Mouse (Mus musculus): Measurements from ENCODE around the gene Smcp. TPM values are rescaled to one million over a fixed set of nuclear protein-coding genes. Genes with fewer than 3 reads are reported as not detected.

Smcp gene
- polyA plus RNA-seq, 1 experiment from 2014 or later = not detected

GRCm38 (mm10) chr3:92598429-92598828 lies 9.6 kb upstream of the Smcp start:
- ATAC-seq (replicated peaks; ENCODE audit: insufficient number of reproducible peaks, low FRiP score, low TSS enrichment) = no peak
- H3K4me2 ChIP-seq = no peak overlapping the region
- WGBS (ENCODE audit: insufficient replicate concordance) = 81% methylated on average over 2 of the region's 2 CpGs

GRCm38 (mm10) chr3:92587190-92587589 lies 1.6 kb downstream of the Smcp start:
- H3K36me3 ChIP-seq (ENCODE audit: control insufficient read depth, insufficient read depth, low read length) = no peaks in the 10 kb centered on the region
- WGBS (ENCODE audit: insufficient replicate concordance) = 74% methylated on average over 3 of the region's 3 CpGs
- no peak overlapping the region for H3K9ac ChIP-seq (ENCODE audit: low read depth, low read length)
- no peak overlapping the region for H3K27ac ChIP-seq (ENCODE audit: low read depth, low read length)
- no peaks in the 10 kb centered on the region for H3K9me3 ChIP-seq (replicated peaks; ENCODE audit: control insufficient read depth, low read length)
- ATAC-seq (replicated peaks; ENCODE audit: insufficient number of reproducible peaks, low FRiP score, low TSS enrichment) = no peak
- no peak overlapping the region for H3K4me2 ChIP-seq
- no peaks in the 10 kb centered on the region for H3K4me1 ChIP-seq (ENCODE audit: control insufficient read depth, insufficient read depth, low read length)
- no peak overlapping the region for H3K4me3 ChIP-seq (ENCODE audit: low read depth, low read length)
- H3K27me3 ChIP-seq (ENCODE audit: control insufficient read depth, insufficient read depth, low read length) = no peaks in the 10 kb centered on the region

More at GRCm38 (mm10) chr3:92598429-92598828, 9.6 kb upstream of the Smcp start:
- Histone ChIP-seq H3K4me3 (ENCODE audit: low read depth, low read length) (no peak overlapping the region), H3K4me1 (ENCODE audit: control insufficient read depth, insufficient read depth, low read length) (no peaks in the 10 kb centered on the region), H3K9ac (ENCODE audit: low read depth, low read length) (no peak overlapping the region), H3K36me3 (ENCODE audit: control insufficient read depth, insufficient read depth, low read length) (no peaks in the 10 kb centered on the region), H3K9me3 (replicated peaks; ENCODE audit: control insufficient read depth, low read length) (no peaks in the 10 kb centered on the region), H3K27ac (ENCODE audit: low read depth, low read length) (no peak overlapping the region), H3K27me3 (ENCODE audit: control insufficient read depth, insufficient read depth, low read length) (no peaks in the 10 kb centered on the region)

DNA sequence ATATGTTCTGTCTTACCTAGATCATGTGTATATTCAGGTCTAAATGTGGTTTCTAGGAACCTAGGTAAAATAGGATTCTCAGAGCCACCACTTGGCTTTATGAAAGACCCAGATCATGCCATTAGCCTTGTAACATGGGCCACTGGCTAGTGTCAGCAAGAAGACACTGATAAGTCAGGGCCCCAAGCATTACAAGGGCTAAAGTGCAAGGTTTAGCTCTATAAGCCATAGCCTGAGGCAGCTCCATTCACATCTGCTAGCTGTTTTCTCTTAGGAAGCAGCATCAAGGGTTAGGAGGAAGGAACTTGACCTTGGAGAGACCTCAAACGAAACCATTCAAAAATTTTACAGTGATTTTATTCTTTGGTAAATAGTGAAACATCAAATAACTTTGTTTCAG lies 3.7 kb downstream of the Smcp start:
- Histone ChIP-seq H3K27me3 (ENCODE audit: control insufficient read depth, insufficient read depth, low read length) (no peaks in the 10 kb centered on the region), H3K4me3 (ENCODE audit: low read depth, low read length) (no peak overlapping the region), H3K9ac (ENCODE audit: low read depth, low read length) (no peak overlapping the region), H3K4me2 (no peak overlapping the region), H3K36me3 (ENCODE audit: control insufficient read depth, insufficient read depth, low read length) (no peaks in the 10 kb centered on the region), H3K4me1 (ENCODE audit: control insufficient read depth, insufficient read depth, low read length) (no peaks in the 10 kb centered on the region), H3K27ac (ENCODE audit: low read depth, low read length) (no peak overlapping the region), H3K9me3 (replicated peaks; ENCODE audit: control insufficient read depth, low read length) (no peaks in the 10 kb centered on the region)
- 52% methylated on average over 1 of the region's 1 CpGs for WGBS (ENCODE audit: insufficient replicate concordance)
- ATAC-seq (replicated peaks; ENCODE audit: insufficient number of reproducible peaks, low FRiP score, low TSS enrichment) = no peak

DNA sequence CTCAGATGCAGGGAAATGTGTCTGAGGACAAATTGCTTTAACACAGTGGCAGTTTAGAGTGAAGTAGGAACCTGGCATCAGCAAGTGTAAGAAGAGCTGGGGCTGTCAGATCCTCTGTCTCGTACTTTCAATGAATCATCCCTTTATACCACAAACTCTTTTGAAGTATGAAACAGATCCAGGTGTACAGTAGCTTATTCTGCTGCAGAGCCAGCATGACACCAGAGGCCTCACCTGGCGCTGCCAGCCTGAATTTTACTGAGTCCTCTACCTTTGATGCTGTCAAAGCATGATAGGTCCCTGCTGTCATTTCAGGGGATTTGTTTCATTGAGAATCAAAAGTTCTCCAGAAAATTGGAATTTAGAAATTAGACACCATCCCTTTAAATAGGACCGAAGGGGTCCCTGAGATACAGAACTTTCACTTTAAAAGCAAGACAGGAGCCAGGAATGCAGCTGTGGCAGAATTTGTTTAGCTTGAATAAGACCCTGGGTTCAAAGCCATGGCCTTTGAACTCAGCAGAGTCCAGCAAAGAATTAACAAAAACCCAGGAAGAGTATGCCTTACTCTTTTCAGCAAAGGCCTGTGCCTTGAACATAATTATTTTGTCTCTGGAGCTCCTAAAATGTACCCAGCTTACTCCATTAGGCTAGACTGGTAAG lies 5.5 kb downstream of the Smcp start:
- no peak for ATAC-seq (replicated peaks; ENCODE audit: insufficient number of reproducible peaks, low FRiP score, low TSS enrichment)
- H3K9ac ChIP-seq (ENCODE audit: low read depth, low read length) = no peak overlapping the region
- 62% methylated on average over 3 of the region's 3 CpGs for WGBS (ENCODE audit: insufficient replicate concordance)
- H3K36me3 ChIP-seq (ENCODE audit: control insufficient read depth, insufficient read depth, low read length) = no peaks in the 10 kb centered on the region
- H3K4me1 ChIP-seq (ENCODE audit: control insufficient read depth, insufficient read depth, low read length) = no peaks in the 10 kb centered on the region
- no peak overlapping the region for H3K27ac ChIP-seq (ENCODE audit: low read depth, low read length)
- no peak overlapping the region for H3K4me3 ChIP-seq (ENCODE audit: low read depth, low read length)
- no peaks in the 10 kb centered on the region for H3K27me3 ChIP-seq (ENCODE audit: control insufficient read depth, insufficient read depth, low read length)
- H3K4me2 ChIP-seq = no peak overlapping the region
- no peaks in the 10 kb centered on the region for H3K9me3 ChIP-seq (replicated peaks; ENCODE audit: control insufficient read depth, low read length)

- no peak for ATAC-seq (replicated peaks; ENCODE audit: insufficient number of reproducible peaks, low FRiP score, low TSS enrichment)
- H3K4me2 ChIP-seq = no peak overlapping the region
- H3K9ac ChIP-seq (ENCODE audit: low read depth, low read length) = no peak overlapping the region
- H3K27me3 ChIP-seq (ENCODE audit: control insufficient read depth, insufficient read depth, low read length) = no peaks in the 10 kb centered on the region
- H3K9me3 ChIP-seq (replicated peaks; ENCODE audit: control insufficient read depth, low read length) = no peaks in the 10 kb centered on the region
- no peak overlapping the region for H3K27ac ChIP-seq (ENCODE audit: low read depth, low read length)
- H3K4me1 ChIP-seq (ENCODE audit: control insufficient read depth, insufficient read depth, low read length) = no peaks in the 10 kb centered on the region
- H3K36me3 ChIP-seq (ENCODE audit: control insufficient read depth, insufficient read depth, low read length) = no peaks in the 10 kb centered on the region
- H3K4me3 ChIP-seq (ENCODE audit: low read depth, low read length) = no peak overlapping the region
- WGBS (ENCODE audit: insufficient replicate concordance) = 75% methylated on average over 1 of the region's 1 CpGs
These were observed 9.3 kb downstream of the Smcp start for GRCm38 (mm10) chr3:92579508-92579907.

DNA sequence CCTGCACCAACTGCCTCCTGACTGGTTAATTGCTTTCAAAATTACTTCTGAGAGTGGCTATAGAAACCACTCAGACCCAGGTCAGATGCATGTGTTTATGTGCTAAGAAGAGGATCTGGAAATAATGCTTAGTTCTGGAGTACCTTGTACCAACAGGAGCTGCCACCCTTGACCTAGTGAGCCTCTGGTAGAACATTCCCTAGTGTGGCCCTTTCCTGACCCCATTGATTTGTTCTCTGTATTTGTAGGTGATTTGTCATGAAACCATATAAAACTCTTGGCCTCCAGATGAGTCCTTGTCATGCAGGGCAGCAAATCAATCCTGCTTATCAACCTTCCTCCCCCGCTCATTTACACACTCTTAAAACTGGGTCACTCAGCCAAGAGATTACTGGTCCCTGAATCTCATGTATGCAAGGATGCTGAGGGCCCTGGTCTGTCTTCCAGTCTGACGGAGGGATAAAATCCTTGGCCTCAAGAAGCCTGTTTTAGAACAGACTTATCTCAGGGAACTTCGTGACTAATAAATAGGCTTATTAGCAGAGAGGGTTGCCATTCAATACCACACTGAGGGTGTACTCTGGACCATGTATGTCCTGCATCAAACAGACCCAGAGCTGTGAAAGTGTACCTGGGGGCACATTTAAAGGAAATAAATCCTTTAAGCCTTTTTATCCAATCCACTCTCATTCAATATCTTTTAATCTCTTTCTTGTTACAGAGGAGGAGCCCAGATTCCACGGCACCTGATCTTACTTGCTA lies 10.0 kb downstream of the Smcp start:
- no peak overlapping the region for H3K4me2 ChIP-seq
- no peaks in the 10 kb centered on the region for H3K27me3 ChIP-seq (ENCODE audit: control insufficient read depth, insufficient read depth, low read length)
- no peaks in the 10 kb centered on the region for H3K36me3 ChIP-seq (ENCODE audit: control insufficient read depth, insufficient read depth, low read length)
- no peaks in the 10 kb centered on the region for H3K9me3 ChIP-seq (replicated peaks; ENCODE audit: control insufficient read depth, low read length)
- no peaks in the 10 kb centered on the region for H3K4me1 ChIP-seq (ENCODE audit: control insufficient read depth, insufficient read depth, low read length)
- 62% methylated on average over 4 of the region's 4 CpGs for WGBS (ENCODE audit: insufficient replicate concordance)
- no peak overlapping the region for H3K4me3 ChIP-seq (ENCODE audit: low read depth, low read length)
- H3K9ac ChIP-seq (ENCODE audit: low read depth, low read length) = no peak overlapping the region
- ATAC-seq (replicated peaks; ENCODE audit: insufficient number of reproducible peaks, low FRiP score, low TSS enrichment) = no peak
- H3K27ac ChIP-seq (ENCODE audit: low read depth, low read length) = no peak overlapping the region

DNA sequence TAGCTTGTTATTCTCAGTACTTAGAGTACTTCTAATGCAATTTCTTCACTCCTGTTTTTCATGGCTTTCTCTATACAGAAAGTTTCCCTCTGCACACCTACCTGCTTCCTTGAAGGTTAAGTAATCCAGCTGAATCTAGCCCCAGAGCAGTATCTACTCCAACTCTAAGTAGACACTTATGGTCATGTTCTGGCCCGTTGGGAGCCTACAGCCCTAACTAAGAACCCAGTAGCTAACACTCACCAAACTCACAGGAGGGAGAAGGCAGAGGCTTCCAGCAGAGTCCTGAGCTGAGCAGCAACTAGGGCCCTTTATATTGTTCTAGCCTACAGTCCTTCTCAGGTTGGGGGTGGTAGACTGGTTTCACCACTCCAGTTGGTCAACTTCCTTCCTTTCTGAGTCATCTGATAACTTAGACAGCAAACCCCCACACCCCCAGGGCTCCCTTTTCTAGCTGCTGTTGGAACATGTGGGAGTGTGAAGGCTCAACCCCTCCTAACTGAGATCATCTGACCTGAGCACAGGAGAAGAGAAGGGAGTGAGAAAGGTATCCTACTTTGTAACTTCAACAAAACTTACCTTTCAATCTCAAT lies 15.3 kb downstream of the Smcp start, which contains the start of gene Ivl:
TSS of gene Ivl (minus strand) at position 287 of the 593 bp plus-strand sequence.
- ATAC-seq (replicated peaks; ENCODE audit: insufficient number of reproducible peaks, low FRiP score, low TSS enrichment) = no peak
- H3K4me3 ChIP-seq (ENCODE audit: low read depth, low read length) = no peak within 1 kb of the TSS
- no peak within 1 kb of the TSS for H3K27ac ChIP-seq (ENCODE audit: low read depth, low read length)
- no peaks in the 10 kb centered on the region for H3K36me3 ChIP-seq (ENCODE audit: control insufficient read depth, insufficient read depth, low read length)
- H3K4me2 ChIP-seq = no peak within 1 kb of the TSS
- H3K9ac ChIP-seq (ENCODE audit: low read depth, low read length) = no peak within 1 kb of the TSS
- no peaks in the 10 kb centered on the region for H3K4me1 ChIP-seq (ENCODE audit: control insufficient read depth, insufficient read depth, low read length)
- no peaks in the 10 kb centered on the region for H3K27me3 ChIP-seq (ENCODE audit: control insufficient read depth, insufficient read depth, low read length)
- no peaks in the 10 kb centered on the region for H3K9me3 ChIP-seq (replicated peaks; ENCODE audit: control insufficient read depth, low read length)
- 55% methylated on average over 1 of the region's 1 CpGs for WGBS (ENCODE audit: insufficient replicate concordance)

DNA sequence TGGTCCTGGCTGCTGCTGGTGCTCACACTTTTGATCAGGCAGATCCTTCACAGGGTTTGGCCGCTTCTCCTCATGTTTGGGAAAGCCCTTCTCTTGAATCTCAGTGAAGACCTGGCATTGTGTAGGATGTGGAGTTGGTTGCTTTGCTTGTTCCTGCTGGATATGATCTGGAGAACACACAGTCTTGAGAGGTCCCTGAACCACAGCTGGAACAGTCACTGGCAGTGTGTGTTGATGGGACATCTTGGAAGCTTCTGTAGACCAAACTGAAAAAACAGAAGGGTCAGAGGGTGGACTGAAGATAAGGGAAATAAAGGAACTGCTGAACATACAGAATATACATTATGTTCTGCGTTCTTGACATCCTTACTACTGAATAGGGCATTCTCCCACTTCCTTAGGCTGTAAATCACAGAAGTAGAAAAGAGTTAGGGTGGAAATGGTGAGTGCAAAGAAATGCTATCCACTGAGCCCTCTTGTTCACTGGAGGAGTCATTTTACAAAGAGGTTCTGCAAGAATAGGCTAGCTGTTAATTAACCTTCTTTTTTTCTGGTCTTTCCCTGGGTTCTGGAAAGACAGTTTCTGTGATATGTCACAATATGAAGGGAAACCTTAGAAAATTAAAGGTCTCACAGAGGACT lies 16.2 kb downstream of the Smcp start:
- ATAC-seq (replicated peaks; ENCODE audit: insufficient number of reproducible peaks, low FRiP score, low TSS enrichment) = no peak
- H3K4me2 ChIP-seq = no peak overlapping the region
- 47% methylated on average over 2 of the region's 2 CpGs for WGBS (ENCODE audit: insufficient replicate concordance)

More for the DNA sequence above, 16.2 kb downstream of the Smcp start:
- H3K9ac ChIP-seq (ENCODE audit: low read depth, low read length) = no peak overlapping the region
- no peak overlapping the region for H3K27ac ChIP-seq (ENCODE audit: low read depth, low read length)
- no peaks in the 10 kb centered on the region for H3K36me3 ChIP-seq (ENCODE audit: control insufficient read depth, insufficient read depth, low read length)
- H3K9me3 ChIP-seq (replicated peaks; ENCODE audit: control insufficient read depth, low read length) = no peaks in the 10 kb centered on the region
- no peaks in the 10 kb centered on the region for H3K27me3 ChIP-seq (ENCODE audit: control insufficient read depth, insufficient read depth, low read length)
- H3K4me3 ChIP-seq (ENCODE audit: low read depth, low read length) = no peak overlapping the region
- no peaks in the 10 kb centered on the region for H3K4me1 ChIP-seq (ENCODE audit: control insufficient read depth, insufficient read depth, low read length)

Measured in heart, embryonic 11.5 days (tissue).